Mouse (Mus musculus) right cerebral cortex, adult 18-20 months (tissue): ENCODE data around the gene Dpagt1.
"Not testable (repeated sequence)": the region's sequence is repeated elsewhere in the genome, so short reads cannot be mapped to it uniquely, and the experiment has no call there.

Experiments used
- DNase-seq: peaks from one replicate; pipeline ENCODE4 v3.0.0; 2022; ENCODE audit warnings: mixed read lengths

Dpagt1 gene

DNA sequence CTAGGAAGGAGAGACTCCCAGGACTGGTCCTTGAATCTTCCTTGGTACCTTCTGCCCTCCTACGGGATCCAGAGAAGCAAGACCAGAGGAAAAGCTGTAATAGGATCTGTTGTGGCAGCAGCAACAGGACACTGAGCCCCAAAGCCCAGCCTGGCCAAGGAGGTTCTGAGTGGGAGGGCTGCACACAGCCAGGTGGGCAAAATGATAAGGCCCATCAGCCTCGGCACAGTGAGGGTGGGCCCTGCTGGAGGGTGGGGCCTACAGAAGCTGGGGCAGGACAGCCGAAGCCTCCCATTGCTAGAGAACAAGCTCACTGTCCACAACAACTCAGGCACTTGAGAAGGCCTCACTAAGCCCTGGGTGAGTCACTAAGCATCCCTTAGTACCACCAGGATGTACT is 16.4 kb downstream of the Dpagt1 start:
- DNase-seq = no peak

GRCm38 (mm10) chr9:44342605-44343004 is 16.8 kb downstream of the Dpagt1 start:
- DNase-seq = no peak

GRCm38 (mm10) chr9:44343290-44343689 is 17.5 kb downstream of the Dpagt1 start:
- DNase-seq = no peak

DNA sequence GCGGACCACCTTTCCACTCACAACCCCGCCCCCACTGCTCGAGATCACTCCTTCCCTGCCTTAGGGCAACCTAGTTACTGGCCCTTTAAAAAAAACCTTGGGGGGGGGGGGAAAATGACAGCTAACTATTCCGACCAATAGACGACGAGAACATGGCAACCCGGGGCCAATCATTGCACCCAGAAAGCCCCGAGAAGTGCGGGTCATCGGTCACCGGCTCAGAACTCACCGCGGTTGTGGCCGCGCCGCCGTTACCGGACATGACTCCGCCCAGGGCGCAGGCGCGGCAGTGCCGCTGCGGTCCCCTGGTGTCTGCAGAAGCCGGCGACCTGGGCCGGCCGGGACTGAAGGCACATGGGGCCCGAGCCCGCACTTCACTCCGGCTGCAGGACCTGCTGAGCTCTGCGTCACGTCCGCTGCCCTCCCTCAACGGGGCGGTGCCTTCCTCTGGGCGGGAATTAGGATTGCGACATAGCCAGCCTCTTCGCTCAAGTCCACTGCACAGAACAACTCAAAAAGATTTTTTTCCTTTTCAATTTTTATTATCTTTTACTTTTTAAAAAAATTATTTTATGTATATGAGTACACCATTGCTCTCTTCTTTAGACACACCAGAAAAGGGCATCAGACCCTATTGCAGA is 18.1 kb downstream of the Dpagt1 start, which contains the start of gene Hmbs:
Gene Hmbs, minus strand, starts transcription at position 448 of the 641 bp plus-strand sequence.
- DNase-seq = peak; percentile 93

DNA sequence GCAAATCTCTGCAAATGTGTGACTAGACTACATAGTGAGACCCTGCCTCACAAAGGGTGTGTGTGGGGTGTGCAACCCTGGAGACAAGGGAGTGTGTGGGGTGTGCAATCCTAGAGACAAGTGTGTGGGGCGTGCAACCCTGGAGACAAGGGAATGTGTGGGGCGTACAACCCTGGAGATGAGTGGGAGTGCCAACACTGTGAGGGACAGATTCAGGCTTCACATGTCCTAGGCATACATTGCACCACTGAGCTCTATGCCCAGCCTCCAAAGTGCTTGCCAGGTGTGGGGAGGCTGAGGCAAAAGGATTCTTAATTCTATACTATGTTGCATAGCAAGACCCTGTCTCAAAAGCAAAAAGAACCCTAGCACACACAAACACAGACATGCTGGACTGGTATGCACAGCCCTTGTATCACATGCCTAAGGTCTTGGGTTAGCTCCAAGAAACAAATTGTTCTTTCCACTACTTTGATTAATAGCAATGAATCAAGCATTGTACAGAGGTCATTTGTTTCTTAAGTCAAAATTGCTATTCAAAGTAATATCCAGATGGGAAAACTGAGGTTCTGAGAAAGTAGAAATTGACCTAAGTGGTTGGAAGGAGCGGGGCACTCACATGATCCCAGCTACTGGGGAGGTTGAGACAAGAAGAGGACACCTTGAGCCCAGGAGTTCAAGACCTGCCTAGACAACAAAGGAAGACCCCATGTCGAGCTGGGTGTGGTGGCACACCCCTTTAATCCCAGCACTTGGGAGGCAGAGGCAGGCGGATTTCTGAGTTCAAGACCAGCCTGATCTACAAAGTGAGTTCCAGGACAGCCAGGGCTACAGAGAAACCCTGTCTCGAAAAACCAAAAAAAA is 20.0 kb downstream of the Dpagt1 start:
- DNase-seq = peak; percentile 31

GRCm38 (mm10) chr9:44347166-44347565 is 21.3 kb downstream of the Dpagt1 start:
- no peak for DNase-seq

DNA sequence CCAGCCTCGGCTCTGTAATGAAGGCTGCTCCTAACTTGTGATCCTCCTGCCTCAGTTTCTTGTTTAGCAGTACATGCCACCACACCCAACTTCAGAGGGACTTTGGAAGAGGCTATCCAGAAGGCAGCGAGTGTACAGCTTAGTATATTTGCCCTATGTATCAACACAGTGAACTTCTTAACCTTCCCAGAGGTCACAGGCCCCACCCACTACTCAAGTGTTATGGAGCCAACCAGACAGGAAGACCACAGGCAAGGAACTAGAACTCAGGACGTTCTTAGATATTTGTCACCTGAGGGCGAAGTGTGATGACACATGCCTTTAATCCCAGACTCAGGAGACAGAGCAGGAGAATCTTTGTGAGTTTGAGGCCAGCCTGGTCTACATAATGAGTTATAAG is 21.8 kb downstream of the Dpagt1 start:
- no peak for DNase-seq

DNA sequence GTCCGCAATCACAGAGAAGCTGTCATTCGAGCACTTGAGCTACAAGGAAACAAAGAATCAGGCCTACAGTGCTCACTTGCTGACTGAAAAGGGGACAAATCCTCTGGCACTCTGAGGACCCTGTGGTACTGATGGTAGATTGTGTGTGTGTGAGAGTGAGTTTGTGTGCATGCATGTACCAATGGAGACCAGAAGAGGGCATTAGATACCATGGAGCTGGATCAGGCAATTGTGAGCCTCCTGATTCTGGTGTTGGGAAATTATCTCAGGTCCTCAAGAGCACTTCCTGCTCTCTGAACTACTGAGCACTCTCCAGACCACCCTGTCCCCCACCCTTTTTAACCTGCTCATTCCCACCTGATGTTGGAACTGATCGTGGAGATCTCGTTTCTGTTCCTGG is 22.7 kb downstream of the Dpagt1 start:
- DNase-seq = no peak

GRCm38 (mm10) chr9:44351396-44351795 is 25.6 kb downstream of the Dpagt1 start:
- DNase-seq = peak; percentile 25

- no peak for DNase-seq
Measured at GRCm38 (mm10) chr9:44352337-44352736, 26.5 kb downstream of the Dpagt1 start.

DNA sequence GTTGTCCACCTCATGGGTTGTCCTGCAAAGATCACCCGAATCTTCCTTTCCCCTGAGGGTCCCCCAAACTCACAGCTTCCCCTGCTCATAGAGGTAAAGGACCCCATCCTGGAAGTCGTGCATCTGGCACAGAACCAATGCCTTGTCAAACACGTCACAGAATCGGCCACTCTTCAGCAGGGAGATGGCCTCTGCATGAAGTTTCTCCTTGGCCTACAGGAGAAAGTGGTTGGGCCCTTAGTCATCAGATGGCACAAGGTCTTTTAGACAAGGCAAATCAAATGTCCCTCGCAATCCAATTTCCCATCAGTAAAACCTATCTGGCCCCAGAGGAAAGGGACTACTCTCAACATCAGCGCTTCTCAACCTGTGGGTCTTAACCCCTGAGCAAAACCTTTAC is 27.3 kb downstream of the Dpagt1 start:
- no peak for DNase-seq

DNA sequence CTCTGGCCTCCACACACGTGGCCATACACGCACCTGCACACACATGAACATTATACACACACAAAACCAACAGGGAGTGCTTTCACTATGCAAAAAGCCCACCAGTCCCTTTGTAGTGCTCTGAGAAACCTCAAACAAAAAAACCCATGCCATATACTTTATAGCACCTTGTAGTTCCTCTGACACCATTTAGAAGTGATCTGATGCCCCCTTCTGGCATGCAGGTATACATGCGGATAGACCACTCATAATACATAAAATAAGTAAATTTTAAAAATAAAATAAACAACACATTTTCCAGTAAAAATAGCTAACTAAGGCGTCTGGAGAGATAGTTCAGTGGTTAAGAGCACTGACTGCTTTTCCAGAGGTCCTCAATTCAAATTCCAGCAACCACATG is 31.4 kb downstream of the Dpagt1 start:
- no peak for DNase-seq

- DNase-seq = peak; percentile 93
Measured at GRCm38 (mm10) chr9:44361190-44361917, 35.5 kb downstream of the Dpagt1 start, which contains the start of gene Vps11. Vps11 (minus strand) TSS chr9:44361670.

GRCm38 (mm10) chr9:44361931-44362330 is 36.1 kb downstream of the Dpagt1 start:
- DNase-seq = not testable (repeated sequence)

DNA sequence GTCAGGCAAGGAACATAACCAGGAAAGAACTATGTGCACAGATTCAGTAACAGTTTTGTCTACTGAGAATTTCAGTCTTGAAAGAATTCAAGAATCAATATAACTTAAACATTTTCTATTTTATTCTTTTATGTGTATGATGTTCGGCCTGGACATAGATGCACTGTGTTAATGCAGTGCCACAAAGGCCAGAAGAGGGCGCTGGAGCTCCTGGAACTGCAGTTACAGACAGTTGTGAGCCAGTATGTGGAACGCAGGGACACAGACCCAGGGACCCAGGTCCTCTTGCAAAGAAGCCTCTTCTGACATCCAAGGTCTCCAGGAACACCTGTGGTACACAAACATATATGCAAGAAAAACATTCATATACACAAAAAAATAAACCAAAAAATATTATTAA is 38.7 kb downstream of the Dpagt1 start:
- no peak for DNase-seq

GRCm38 (mm10) chr9:44373386-44373785 is 47.6 kb downstream of the Dpagt1 start:
- DNase-seq = no peak

DNA sequence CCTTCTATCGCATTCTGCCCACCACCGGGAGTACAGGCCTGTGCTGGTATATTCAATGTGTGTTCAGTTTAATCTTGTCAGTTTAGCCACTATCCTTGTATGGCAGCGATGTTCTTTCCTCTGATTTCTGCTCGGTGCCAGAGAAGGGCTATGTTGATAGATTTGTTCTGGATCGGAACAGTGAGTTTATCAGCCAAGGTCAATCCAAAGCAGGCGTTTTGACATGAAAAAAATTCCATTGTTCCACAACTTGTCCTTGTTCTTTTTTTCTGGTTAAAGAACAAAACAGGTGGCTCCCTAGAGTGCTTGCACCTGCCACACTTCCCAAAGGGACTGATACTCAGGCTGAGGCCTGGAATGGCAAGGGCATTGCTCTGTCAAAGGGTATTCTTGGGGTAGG is 50.3 kb downstream of the Dpagt1 start:
- no peak for DNase-seq

DNA sequence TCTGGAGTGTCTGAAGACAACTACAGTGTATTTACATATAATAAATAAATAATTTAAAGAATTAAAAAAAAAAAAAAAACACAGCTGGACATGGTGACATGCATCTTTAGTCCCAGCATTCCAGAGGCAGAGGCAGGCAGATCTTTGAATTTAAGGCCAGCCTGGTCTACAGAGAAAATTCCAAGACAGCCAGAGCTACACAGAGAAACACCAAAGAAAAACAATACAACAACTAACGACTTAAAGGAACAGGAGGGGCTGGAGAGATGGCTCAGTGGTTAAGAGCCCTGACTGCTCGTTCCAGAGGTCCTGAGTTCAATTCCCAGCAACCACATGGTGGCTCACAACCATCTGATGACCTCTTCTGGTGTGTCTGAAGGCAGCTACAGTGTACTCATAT is 51.5 kb downstream of the Dpagt1 start:
- DNase-seq = not testable (repeated sequence)

DNA sequence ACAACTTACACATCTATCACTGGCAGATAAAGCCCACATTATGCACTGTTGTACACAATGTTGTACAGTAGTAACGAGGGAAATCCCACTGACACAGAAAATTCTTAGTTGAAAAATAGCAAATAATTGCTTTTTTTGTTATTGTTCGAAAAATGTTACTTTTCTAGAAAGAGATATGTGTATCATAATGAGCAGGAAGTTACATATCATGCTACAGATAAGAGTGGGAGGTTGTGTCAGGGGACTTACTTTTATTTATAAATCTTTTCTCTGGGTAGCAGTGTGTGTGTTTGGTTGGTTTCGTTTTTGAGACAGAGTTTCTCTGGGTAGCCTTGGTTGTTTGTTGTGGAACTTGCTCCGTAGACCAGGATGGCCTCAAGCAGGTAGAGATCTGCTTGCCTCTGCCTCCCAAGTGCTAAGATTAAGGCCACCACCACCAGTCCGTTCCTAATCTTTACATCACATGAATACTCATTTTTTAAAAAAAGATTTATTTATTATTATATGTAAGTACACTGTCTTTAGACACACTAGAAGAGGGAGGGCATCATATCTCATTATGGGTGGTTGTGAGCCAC is 52.4 kb downstream of the Dpagt1 start:
- DNase-seq = no peak

DNA sequence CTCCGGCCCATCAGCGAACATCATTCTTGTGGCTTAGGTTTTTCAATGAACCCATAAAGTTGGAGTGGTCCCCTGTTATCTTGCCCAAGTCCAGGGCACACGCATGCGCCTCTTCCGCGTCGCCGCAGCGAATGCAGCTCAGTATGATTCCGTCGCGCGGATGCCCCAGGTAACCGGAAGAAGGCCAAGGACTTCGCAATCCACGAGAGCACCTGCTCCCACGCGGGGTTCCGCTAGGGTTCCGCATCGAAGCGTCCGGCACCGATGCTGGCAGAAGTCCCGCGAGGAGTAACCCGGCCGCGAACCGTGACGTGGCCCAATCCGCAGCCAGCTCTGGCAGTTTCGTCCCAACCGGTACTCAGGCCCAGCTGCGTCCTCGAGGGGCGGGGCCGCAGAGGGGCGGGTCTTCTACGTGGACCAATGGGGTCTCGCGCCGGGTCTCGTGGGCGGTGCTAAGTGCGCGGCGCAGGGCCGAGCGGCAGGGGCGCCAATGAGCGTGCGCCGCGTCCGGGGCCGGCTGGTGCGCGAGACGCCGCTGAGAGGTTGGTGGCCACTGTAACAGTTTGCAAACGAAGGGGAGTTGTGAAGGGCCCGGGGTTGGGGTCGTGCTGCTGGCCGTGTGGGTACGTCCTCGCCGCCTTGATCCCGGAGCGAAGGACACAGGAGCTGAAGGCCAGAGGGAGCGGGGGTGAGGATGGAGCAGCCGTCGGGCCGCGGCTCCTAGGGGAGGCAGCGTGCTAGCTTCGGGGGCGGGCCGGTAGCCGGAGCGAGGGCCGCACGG is 53.4 kb downstream of the Dpagt1 start, which contains the start of gene Hyou1:
Gene Hyou1, plus strand, starts transcription at position 437 of the 781 bp plus-strand sequence.
- peak; percentile 99 for DNase-seq

GRCm38 (mm10) chr9:44379862-44380261 is 54.0 kb downstream of the Dpagt1 start:
- DNase-seq = no peak
